Mouse (Mus musculus) bone marrow, adult 2 months (tissue): ENCODE results near the gene Cdc42se2.

Source experiments
- CTCF ChIP-seq: fragments of 200-500 bp; IDR thresholded peaks from 2 replicates; pipeline ENCODE4 v1.5.1; 2011; ENCODE audit warnings: low read length, control low read depth; ENCODE audit not compliant: control insufficient read depth, insufficient read depth
- POLR2A ChIP-seq: fragments of 200-500 bp; IDR thresholded peaks from 2 replicates; pipeline ENCODE4 v1.6.1; 2011; ENCODE audit warnings: low read depth, mild to moderate bottlenecking, control low read depth, low read length, borderline replicate concordance; ENCODE audit not compliant: control insufficient read depth

GRCm38 (mm10) chr11:54784436-54784835 lies 3.0 kb downstream of the Cdc42se2 start:
- TF ChIP-seq POLR2A, result no peak
- TF ChIP-seq CTCF, result no peak
